ENCODE assay signal across 8 mouse cellular contexts in the genomic region with DNA sequence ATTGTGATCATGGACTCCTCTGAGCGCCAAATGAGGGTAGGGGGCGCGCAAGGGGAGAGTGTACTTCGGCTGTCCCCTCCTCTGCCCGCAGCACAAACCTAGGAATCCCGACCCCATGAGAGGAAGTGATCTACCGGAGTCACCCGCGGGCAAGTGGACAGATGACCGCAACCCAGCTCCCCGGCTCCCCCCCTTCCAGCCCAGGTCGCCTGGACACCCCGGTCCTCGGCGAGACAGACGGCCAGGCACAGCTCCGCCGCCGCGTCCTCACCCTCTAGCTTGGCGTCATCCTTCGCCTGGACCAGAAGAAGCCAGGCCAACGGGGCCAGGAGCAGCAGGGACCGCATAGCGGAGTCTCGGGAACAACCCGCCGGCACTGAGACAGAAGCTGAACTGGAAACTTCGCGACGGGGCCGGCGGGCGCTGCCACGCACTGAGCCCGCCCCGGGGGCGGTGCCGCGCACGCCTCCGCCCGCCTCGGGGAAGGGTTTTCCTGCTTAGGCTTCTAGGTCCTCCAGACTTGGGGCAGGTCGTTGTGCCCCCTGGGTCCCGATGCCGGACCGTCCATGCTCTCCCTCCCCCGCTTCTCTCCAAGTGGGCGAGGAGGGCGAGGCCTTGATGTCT. TPM values are rescaled to one million over a fixed set of nuclear protein-coding genes. Genes with fewer than 3 reads are reported as not detected.
DNase-seq lines count a peak whose midpoint lies in the region; ATAC-seq lines count a peak whose summit lies in the region.

A gene (minus strand): TSS at position 437 of the 624 bp plus-strand sequence.

- WGBS in intestine, embryonic 14.5 days = under 1% methylated on average over 51 of the region's 51 CpGs

- no peaks in the 10 kb centered on the region for H3K36me3 ChIP-seq in intestine, embryonic 14.5 days (ENCODE audit: control insufficient read depth, insufficient read depth, low read length)
- H3K36me3 ChIP-seq in megakaryocyte, embryonic 14.5 days (replicated peaks; ENCODE audit: low read length) = peaks cover 5% of the 10 kb centered on the region

- H3K4me2 ChIP-seq in intestine, embryonic 14.5 days (ENCODE audit: low read length) = peak within 1 kb of the TSS; percentile 54

- no peaks in the 10 kb centered on the region for H3K9me3 ChIP-seq in intestine, embryonic 14.5 days (ENCODE audit: control insufficient read depth, low read length)
- H3K9me3 ChIP-seq in megakaryocyte, embryonic 14.5 days = no peaks in the 10 kb centered on the region

- intact Hi-C loops in gastrocnemius, postnatal 36 days (cut with DNase I) = loop anchor here (5.0 kb wide), 1 partner anchor 34 kb away; a partner anchor contains a TSS
- intact Hi-C loops in left cerebral cortex, postnatal 10 days (cut with DNase I) = no loop called here

- peak; percentile 80 for DNase-seq in adrenal gland, adult 8-10 months
- DNase-seq in embryo, embryonic 9.5 days (ENCODE audit: extremely low spot score) = peak; percentile 80
- peak; percentile 86 to 87 for DNase-seq in gastrocnemius, postnatal 36 days
- peak; percentile 86 for DNase-seq in intestine, embryonic 14.5 days (ENCODE audit: low spot score)
- DNase-seq in left cerebral cortex, postnatal 10 days (ENCODE audit: extremely low spot score in 1 of 2, low spot score in 2 of 2) = peak; percentile 62 to 91
- DNase-seq in right cerebral cortex, postnatal 14 days = peak; percentile 71
- DNase-seq in urinary bladder, postnatal 4 days (ENCODE audit: low spot score in 2 of 2) = peak; percentile 80 to 83

- H3K4me3 ChIP-seq in intestine, embryonic 14.5 days (ENCODE audit: low read depth, low read length) = peak within 1 kb of the TSS; percentile 61
- peak within 1 kb of the TSS; percentile 97 for H3K4me3 ChIP-seq in megakaryocyte, embryonic 14.5 days (replicated peaks)

- H3K4me1 ChIP-seq in intestine, embryonic 14.5 days (replicated peaks; ENCODE audit: control insufficient read depth, insufficient read depth, low read length) = peaks cover 15% of the 10 kb centered on the region
- H3K4me1 ChIP-seq in megakaryocyte, embryonic 14.5 days = peaks cover 73% of the 10 kb centered on the region

- H3K9ac ChIP-seq in intestine, embryonic 14.5 days (ENCODE audit: low read length) = peak within 1 kb of the TSS; percentile 58

- peak; percentile 53 for ATAC-seq in intestine, embryonic 14.5 days (replicated peaks; ENCODE audit: low FRiP score, low TSS enrichment, low read depth)

- peak within 1 kb of the TSS; percentile 44; the same call in 1 of the 2 replicates for H3K27ac ChIP-seq in intestine, embryonic 14.5 days (ENCODE audit: low read depth)

- H3K27me3 ChIP-seq in intestine, embryonic 14.5 days (replicated peaks; ENCODE audit: control insufficient read depth, insufficient read depth, low read length) = no peaks in the 10 kb centered on the region
- H3K27me3 ChIP-seq in megakaryocyte, embryonic 14.5 days (replicated peaks) = peaks cover 18% of the 10 kb centered on the region

RNA-seq across cellular contexts. Expression of the gene that starts here (rescaled TPM):
- 10 to 100 TPM; 31.2 to 44.5 (median 39.4) TPM for total RNA-seq in adrenal gland, adult 8-10 months (2022)
- total RNA-seq in gastrocnemius, postnatal 36 days (2021) = 10 to 100 TPM; 21.8 to 25.6 TPM
- 40.9 and 44.1 TPM in 2 replicates for polyA plus RNA-seq in intestine, embryonic 14.5 days (2014; fragmentation: Nextera tagmentation; extraction: Ambion mirVana)
- total RNA-seq in left cerebral cortex, postnatal 10 days (2021) = 10 to 100 TPM; 17.2 to 17.7 TPM
- polyA plus RNA-seq in megakaryocyte, embryonic 14.5 days (2012; ENCODE audit: insufficient read depth, low replicate concordance) = 11.8 and 14.9 TPM in 2 replicates

Comparison
In these comparisons a context has a peak if more than half of its experiments do, and no peak if none do; other contexts are left out.
1. Peak in every context shown above with its lines: DNase-seq, ATAC-seq, H3K4me3 ChIP-seq and H3K27ac ChIP-seq.